Mouse (Mus musculus): Measurements from ENCODE around the gene Cebpg. TPM values are rescaled to one million over a fixed set of nuclear protein-coding genes. Genes with fewer than 3 reads are reported as not detected.

Cebpg gene
- polyA plus RNA-seq, 1 experiment from 2014 or later, result 33.7 TPM

DNA sequence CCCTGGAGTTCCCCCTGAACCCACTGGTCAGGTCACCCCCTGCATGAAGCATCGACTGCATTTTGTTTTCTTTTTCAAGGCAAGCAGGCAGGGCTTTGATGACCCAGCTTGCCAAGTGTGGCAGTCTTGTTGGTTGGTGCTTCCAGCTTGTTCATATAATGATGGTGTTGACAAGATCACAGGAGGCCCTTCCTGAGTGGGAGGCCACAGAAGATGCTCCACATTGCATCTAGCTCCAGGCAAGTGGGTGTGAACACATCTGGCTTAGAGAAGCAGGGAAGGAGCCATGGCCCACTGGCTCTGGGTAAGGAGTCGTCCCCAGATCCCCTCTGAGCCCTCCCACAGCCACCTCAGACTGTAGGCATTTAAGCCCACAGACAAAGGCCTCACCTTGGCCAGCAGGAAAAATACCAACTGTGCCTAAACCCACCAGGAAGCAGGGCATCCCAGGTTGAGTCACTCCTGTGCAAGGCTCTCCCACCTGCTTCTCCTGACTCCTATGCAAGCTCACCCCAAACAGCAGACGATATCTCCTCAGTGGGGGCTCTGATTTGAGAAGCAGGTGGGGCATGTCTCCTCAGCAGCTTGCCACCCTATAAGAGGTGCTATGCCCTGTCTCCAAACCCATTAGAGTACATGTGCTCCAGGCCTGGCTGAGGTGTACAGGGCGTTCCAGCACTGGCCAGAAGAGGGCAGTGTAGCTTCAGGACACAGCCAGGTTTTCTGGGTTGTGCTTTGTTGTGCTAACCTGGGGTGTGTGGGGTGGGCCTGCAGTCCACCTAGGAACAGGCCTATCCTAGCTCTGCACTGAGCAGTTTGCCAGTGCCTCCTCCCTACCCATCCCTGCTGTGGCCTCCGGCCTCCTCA, 30.7 kb downstream of the Cebpg start:
- 52% methylated on average over 5 of the region's 5 CpGs for WGBS
- DNase-seq (ENCODE audit: low spot score), result peak; percentile 93
- H3K9ac ChIP-seq (ENCODE audit: low read length), result no peak overlapping the region
- no peaks in the 10 kb centered on the region for H3K9me3 ChIP-seq (ENCODE audit: control insufficient read depth, low read length)
- no peaks in the 10 kb centered on the region for H3K4me1 ChIP-seq (replicated peaks; ENCODE audit: control insufficient read depth, insufficient read depth, low read length)
- H3K36me3 ChIP-seq (ENCODE audit: control insufficient read depth, insufficient read depth, low read length), result peaks cover 4% of the 10 kb centered on the region; the same call in 1 of the 2 replicates
- peak; percentile 24 for ATAC-seq (replicated peaks; ENCODE audit: low FRiP score, low TSS enrichment, low read depth)
- no peak overlapping the region for H3K27ac ChIP-seq (ENCODE audit: low read depth)
- no peak overlapping the region for H3K4me2 ChIP-seq (ENCODE audit: low read length)
- no peak overlapping the region for H3K4me3 ChIP-seq (ENCODE audit: low read depth, low read length)
- H3K27me3 ChIP-seq (replicated peaks; ENCODE audit: control insufficient read depth, insufficient read depth, low read length), result no peaks in the 10 kb centered on the region

DNA sequence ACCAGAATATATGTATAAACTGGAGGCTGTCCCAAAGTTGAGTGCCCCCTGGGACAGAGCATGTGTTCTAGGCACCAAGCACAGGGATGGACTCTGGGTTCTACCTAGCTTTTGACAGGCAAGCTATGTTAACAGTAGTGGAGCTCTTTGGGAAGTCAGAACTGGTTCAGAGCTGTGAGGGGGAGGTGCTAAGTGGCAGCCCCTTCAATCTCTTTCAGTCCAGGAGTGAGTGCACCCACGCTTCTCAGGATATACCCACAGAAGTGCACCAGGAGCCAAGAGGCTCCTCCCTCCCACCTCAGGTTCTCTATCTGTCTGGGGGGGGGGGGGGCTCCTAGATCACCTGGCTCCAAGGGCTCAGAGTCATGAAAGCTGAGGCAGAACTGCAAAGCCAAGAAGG, 31.9 kb downstream of the Cebpg start:
- H3K36me3 ChIP-seq (ENCODE audit: control insufficient read depth, insufficient read depth, low read length), result peaks cover 4% of the 10 kb centered on the region; the same call in 1 of the 2 replicates
- H3K9ac ChIP-seq (ENCODE audit: low read length), result no peak overlapping the region
- ATAC-seq (replicated peaks; ENCODE audit: low FRiP score, low TSS enrichment, low read depth) (no peak), DNase-seq (ENCODE audit: low spot score) (no peak)
- 56% methylated on average over 1 of the region's 1 CpGs for WGBS
- no peaks in the 10 kb centered on the region for H3K4me1 ChIP-seq (replicated peaks; ENCODE audit: control insufficient read depth, insufficient read depth, low read length)
- H3K27ac ChIP-seq (ENCODE audit: low read depth), result no peak overlapping the region
- H3K4me3 ChIP-seq (ENCODE audit: low read depth, low read length), result no peak overlapping the region
- no peaks in the 10 kb centered on the region for H3K9me3 ChIP-seq (ENCODE audit: control insufficient read depth, low read length)
- H3K27me3 ChIP-seq (replicated peaks; ENCODE audit: control insufficient read depth, insufficient read depth, low read length), result no peaks in the 10 kb centered on the region
- H3K4me2 ChIP-seq (ENCODE audit: low read length), result no peak overlapping the region

DNA sequence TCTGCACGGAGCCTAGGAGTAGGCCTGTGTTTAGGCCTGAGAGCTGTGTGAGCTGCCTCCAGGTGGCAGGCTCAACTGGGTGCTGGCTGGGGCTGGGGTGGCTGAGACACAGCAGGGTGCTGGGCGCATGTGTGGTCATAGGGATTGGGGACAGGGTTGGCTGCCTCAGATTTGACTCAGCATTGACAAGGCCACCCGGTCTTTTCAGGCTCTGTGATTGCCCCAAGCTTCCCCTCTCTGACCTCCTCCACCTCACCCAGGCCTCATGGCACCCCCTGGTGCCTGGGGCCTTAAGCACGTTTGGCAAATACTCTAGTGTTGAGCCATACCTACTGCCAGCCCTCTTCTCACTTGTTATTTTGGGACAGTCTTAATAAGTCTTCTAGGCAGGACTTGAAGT, 33.1 kb downstream of the Cebpg start:
- H3K4me3 ChIP-seq (ENCODE audit: low read depth, low read length), result no peak overlapping the region
- WGBS, result 80% methylated on average over 4 of the region's 4 CpGs
- DNase-seq (ENCODE audit: low spot score) (no peak), ATAC-seq (replicated peaks; ENCODE audit: low FRiP score, low TSS enrichment, low read depth) (no peak)
- H3K9ac ChIP-seq (ENCODE audit: low read length), result no peak overlapping the region
- H3K36me3 ChIP-seq (ENCODE audit: control insufficient read depth, insufficient read depth, low read length), result peaks cover 4% of the 10 kb centered on the region; the same call in 1 of the 2 replicates
- H3K4me2 ChIP-seq (ENCODE audit: low read length), result no peak overlapping the region
- no peaks in the 10 kb centered on the region for H3K9me3 ChIP-seq (ENCODE audit: control insufficient read depth, low read length)
- H3K4me1 ChIP-seq (replicated peaks; ENCODE audit: control insufficient read depth, insufficient read depth, low read length), result no peaks in the 10 kb centered on the region
- H3K27me3 ChIP-seq (replicated peaks; ENCODE audit: control insufficient read depth, insufficient read depth, low read length), result no peaks in the 10 kb centered on the region
- no peak overlapping the region for H3K27ac ChIP-seq (ENCODE audit: low read depth)

DNA sequence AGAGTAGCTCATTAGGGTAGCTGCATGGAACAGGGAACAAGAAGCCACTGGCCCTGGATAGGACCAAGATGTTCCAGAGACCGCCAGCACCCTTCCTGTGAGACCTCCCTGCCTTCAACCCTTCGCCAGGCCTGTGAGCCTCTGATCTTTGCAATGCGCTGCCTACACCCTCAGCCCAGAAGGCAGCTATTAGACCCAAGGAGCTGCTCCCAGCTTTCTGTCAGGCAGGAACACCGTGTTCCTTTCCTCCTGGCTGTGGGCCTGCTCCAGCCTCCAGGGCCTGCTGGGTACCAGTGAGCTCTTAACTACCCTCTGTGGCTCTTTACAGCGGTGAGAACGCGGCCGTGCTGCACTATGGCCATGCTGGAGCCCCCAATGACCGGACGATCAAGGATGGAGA, 35.0 kb downstream of the Cebpg start:
- DNase-seq (ENCODE audit: low spot score) (no peak), ATAC-seq (replicated peaks; ENCODE audit: low FRiP score, low TSS enrichment, low read depth) (no peak)
- Histone ChIP-seq H3K4me2 (ENCODE audit: low read length) (no peak overlapping the region), H3K9me3 (ENCODE audit: control insufficient read depth, low read length) (no peaks in the 10 kb centered on the region), H3K27ac (ENCODE audit: low read depth) (no peak overlapping the region), H3K36me3 (ENCODE audit: control insufficient read depth, insufficient read depth, low read length) (peaks cover 4% of the 10 kb centered on the region; the same call in 1 of the 2 replicates), H3K27me3 (replicated peaks; ENCODE audit: control insufficient read depth, insufficient read depth, low read length) (no peaks in the 10 kb centered on the region), H3K4me1 (replicated peaks; ENCODE audit: control insufficient read depth, insufficient read depth, low read length) (no peaks in the 10 kb centered on the region), H3K4me3 (ENCODE audit: low read depth, low read length) (no peak overlapping the region), H3K9ac (ENCODE audit: low read length) (no peak overlapping the region)
- 88% methylated on average over 10 of the region's 10 CpGs for WGBS

DNA sequence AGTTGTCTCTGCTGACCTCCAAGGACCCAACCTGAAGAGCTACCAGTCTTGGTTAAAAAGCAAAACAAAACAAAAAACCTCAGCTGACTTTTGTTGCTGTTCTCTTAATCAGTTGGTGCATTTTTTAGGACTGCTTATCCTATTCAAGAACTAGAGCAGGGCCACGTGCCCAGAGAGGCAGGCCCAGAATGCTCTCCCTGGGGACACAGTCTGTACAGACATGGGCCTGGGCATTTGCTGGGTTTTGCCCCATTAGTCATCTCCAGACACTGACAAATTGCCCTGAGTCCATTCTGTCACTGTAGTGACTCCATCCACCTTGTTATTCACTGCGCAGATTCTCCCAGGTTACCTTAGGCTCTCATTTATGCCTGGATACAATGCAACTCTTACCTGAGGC, 41.1 kb downstream of the Cebpg start:
- ATAC-seq (replicated peaks; ENCODE audit: low FRiP score, low TSS enrichment, low read depth), result no peak
- H3K4me3 ChIP-seq (ENCODE audit: low read depth, low read length), result no peak overlapping the region

DNA sequence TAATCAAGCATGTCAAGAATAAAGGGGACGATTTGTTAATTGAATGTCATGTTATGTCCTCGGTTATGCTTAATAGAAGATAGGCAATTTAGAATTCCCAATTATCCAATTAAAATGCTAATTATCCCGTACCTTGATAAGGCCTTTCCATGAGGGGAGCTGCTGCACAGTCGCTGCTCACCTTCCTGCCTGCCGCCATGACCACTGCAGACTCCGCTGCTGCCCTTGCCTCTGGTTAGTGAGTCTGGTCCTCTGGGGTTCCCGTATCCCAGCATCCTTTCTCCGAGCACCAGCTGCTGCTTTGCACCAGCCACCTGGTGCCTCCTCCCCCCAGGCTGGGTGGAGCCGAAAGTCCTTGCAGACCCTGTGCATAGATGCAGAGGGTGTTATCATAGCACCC, 43.1 kb downstream of the Cebpg start:
- DNase-seq (ENCODE audit: low spot score) (no peak), ATAC-seq (replicated peaks; ENCODE audit: low FRiP score, low TSS enrichment, low read depth) (no peak)
- no peaks in the 10 kb centered on the region for H3K9me3 ChIP-seq (ENCODE audit: control insufficient read depth, low read length)
- no peaks in the 10 kb centered on the region for H3K4me1 ChIP-seq (replicated peaks; ENCODE audit: control insufficient read depth, insufficient read depth, low read length)
- no peak overlapping the region for H3K4me2 ChIP-seq (ENCODE audit: low read length)
- no peaks in the 10 kb centered on the region for H3K36me3 ChIP-seq (ENCODE audit: control insufficient read depth, insufficient read depth, low read length)
- H3K9ac ChIP-seq (ENCODE audit: low read length), result no peak overlapping the region
- H3K27me3 ChIP-seq (replicated peaks; ENCODE audit: control insufficient read depth, insufficient read depth, low read length), result no peaks in the 10 kb centered on the region
- H3K4me3 ChIP-seq (ENCODE audit: low read depth, low read length), result no peak overlapping the region
- WGBS, result 78% methylated on average over 9 of the region's 9 CpGs
- no peak overlapping the region for H3K27ac ChIP-seq (ENCODE audit: low read depth)

More for the DNA sequence above, 41.1 kb downstream of the Cebpg start:
- Histone ChIP-seq H3K4me1 (replicated peaks; ENCODE audit: control insufficient read depth, insufficient read depth, low read length) (no peaks in the 10 kb centered on the region), H3K27me3 (replicated peaks; ENCODE audit: control insufficient read depth, insufficient read depth, low read length) (no peaks in the 10 kb centered on the region), H3K9ac (ENCODE audit: low read length) (no peak overlapping the region), H3K4me2 (ENCODE audit: low read length) (no peak overlapping the region), H3K27ac (ENCODE audit: low read depth) (no peak overlapping the region), H3K36me3 (ENCODE audit: control insufficient read depth, insufficient read depth, low read length) (no peaks in the 10 kb centered on the region), H3K9me3 (ENCODE audit: control insufficient read depth, low read length) (no peaks in the 10 kb centered on the region)
- DNase-seq (ENCODE audit: low spot score), result no peak
- WGBS, result 87% methylated on average over 2 of the region's 2 CpGs

DNA sequence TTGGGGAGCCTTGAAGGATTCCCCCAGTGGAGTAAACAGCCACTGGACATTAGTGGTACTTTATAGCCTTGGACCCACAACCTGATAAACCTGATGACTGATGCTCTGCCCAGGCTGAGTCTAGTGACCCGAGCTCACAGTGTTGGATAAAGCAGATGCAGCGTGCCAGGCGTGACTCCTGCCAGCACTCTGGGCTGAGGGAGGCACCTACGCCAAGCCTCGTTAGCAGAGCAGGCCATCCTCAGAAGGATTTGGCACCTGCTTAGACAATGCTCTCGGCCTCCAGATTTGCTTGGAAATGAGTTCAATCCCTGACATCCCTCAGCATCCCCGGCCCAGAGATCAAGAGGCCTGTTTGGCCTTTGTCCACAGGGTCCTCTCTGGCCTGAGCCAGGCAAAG, 49.7 kb downstream of the Cebpg start:
- no peaks in the 10 kb centered on the region for H3K9me3 ChIP-seq (ENCODE audit: control insufficient read depth, low read length)
- H3K4me1 ChIP-seq (replicated peaks; ENCODE audit: control insufficient read depth, insufficient read depth, low read length), result no peaks in the 10 kb centered on the region; the same call in 1 of the 2 replicates
- H3K27ac ChIP-seq (ENCODE audit: low read depth), result no peak overlapping the region
- no peaks in the 10 kb centered on the region for H3K27me3 ChIP-seq (replicated peaks; ENCODE audit: control insufficient read depth, insufficient read depth, low read length)
- DNase-seq (ENCODE audit: low spot score) (no peak), ATAC-seq (replicated peaks; ENCODE audit: low FRiP score, low TSS enrichment, low read depth) (no peak)
- no peak overlapping the region for H3K4me2 ChIP-seq (ENCODE audit: low read length)
- 83% methylated on average over 7 of the region's 7 CpGs for WGBS
- no peak overlapping the region for H3K4me3 ChIP-seq (ENCODE audit: low read depth, low read length)
- H3K9ac ChIP-seq (ENCODE audit: low read length), result no peak overlapping the region
- H3K36me3 ChIP-seq (ENCODE audit: control insufficient read depth, insufficient read depth, low read length), result no peaks in the 10 kb centered on the region

DNA sequence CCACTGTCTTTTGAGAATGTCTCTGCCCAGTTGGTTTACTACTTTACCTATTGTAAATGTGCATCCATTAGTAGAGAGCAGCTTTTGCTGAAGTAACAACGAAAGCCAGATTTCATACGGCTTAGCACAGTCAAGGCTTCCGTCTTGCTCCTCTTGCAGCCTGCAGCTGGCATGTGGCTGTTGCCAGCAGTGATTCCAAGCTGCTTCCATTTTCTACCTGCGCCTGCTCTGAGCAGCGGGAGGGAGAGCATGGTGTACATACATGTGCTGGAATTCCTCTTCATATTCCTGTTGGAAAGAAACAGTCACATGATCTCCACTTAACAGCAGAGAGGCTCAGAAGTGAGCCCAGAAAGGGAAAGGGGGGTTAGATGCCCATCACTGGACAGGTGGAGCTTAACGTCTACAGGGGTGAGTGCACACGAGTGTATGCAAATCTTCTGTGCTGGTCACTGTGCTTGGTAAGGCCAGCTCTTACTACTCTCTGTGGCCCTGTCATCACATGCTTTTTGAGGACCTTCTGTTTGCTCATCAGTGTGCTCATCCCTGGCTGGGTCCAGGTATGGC, 53.1 kb downstream of the Cebpg start:
- Histone ChIP-seq H3K4me2 (ENCODE audit: low read length) (no peak overlapping the region), H3K9ac (ENCODE audit: low read length) (no peak overlapping the region), H3K4me3 (ENCODE audit: low read depth, low read length) (no peak overlapping the region), H3K4me1 (replicated peaks; ENCODE audit: control insufficient read depth, insufficient read depth, low read length) (no peaks in the 10 kb centered on the region; the same call in 1 of the 2 replicates), H3K36me3 (ENCODE audit: control insufficient read depth, insufficient read depth, low read length) (no peaks in the 10 kb centered on the region), H3K9me3 (ENCODE audit: control insufficient read depth, low read length) (no peaks in the 10 kb centered on the region), H3K27ac (ENCODE audit: low read depth) (no peak overlapping the region), H3K27me3 (replicated peaks; ENCODE audit: control insufficient read depth, insufficient read depth, low read length) (no peaks in the 10 kb centered on the region)
- WGBS, result 72% methylated on average over 7 of the region's 7 CpGs
- DNase-seq (ENCODE audit: low spot score) (no peak), ATAC-seq (replicated peaks; ENCODE audit: low FRiP score, low TSS enrichment, low read depth) (no peak)

All from intestine, embryonic 14.5 days (tissue).